Mouse (Mus musculus): ENCODE data around the gene Cmas. TPM values are rescaled to one million over a fixed set of nuclear protein-coding genes. Genes with fewer than 3 reads are reported as not detected.
A peak's percentile ranks its signal among the peaks of the same experiment; 100 is the strongest.

Gene Cmas
- total RNA-seq (2021), result 100 to 1,000 TPM; 141 to 143 TPM

DNA sequence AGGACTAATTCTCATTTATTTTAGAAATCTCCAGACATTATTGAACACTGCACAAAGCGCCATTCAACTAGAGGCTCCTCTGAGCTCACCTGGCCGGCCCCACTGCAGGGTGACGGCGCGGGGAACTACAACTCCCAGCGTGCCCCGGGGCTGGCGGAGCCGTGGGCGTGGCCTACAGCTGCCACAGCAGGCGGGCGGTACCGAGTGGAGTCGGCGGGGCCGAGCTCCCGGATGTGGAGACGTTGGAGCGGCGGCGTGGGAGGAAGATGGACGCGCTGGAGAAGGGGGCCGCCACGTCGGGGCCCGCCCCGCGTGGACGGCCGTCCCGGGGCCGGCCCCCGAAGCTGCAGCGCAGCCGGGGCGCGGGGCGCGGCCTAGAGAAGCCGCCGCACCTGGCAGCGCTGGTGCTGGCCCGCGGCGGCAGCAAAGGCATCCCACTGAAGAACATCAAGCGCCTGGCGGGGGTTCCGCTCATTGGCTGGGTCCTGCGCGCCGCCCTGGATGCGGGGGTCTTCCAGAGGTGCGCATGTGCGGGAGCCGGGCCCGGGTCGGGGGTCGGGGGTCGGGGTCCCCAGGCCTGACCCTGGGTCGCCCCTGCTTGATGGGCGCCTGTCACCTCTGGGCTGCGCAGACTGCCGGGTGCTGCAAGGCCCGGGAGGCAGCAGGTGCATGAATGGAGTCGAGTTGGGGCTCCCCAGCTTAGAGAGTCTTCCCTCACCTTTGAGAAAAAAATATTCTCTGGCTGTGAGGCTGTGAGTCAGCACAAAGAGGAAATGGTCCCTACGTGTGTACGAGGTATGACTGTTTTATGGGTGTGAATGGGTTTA is at the start of gene Cmas:
Gene Cmas (plus strand): TSS at position 180 of the 827 bp plus-strand sequence.
- intact Hi-C loops (cut with DNase I), result no loop called here
- peak; percentile 89 to 95 for DNase-seq (ENCODE audit: extremely low spot score in 1 of 2, low spot score in 2 of 2)

DNA sequence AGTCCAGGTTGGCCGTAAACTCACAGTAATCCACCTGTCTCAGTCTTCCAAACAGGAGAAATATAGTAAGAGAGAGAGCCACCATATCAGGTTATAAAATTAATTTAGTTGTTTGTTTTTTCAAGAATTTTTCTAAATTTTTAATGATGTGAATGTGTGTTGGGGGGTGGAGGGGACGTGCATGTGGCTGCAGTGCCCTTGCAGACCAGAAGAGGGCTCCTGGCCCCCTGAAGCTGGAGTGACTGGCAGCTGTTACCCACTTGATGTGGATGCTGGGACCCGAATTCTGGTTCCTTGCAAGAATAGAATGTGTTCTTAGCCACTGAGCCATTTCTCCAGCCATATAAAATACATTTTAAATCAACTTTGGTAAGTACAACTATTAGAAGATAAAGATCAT is 49.8 kb upstream of the Cmas start:
- DNase-seq (ENCODE audit: extremely low spot score in 1 of 2, low spot score in 2 of 2), result no peak
- intact Hi-C loops (cut with DNase I), result no loop called here

DNA sequence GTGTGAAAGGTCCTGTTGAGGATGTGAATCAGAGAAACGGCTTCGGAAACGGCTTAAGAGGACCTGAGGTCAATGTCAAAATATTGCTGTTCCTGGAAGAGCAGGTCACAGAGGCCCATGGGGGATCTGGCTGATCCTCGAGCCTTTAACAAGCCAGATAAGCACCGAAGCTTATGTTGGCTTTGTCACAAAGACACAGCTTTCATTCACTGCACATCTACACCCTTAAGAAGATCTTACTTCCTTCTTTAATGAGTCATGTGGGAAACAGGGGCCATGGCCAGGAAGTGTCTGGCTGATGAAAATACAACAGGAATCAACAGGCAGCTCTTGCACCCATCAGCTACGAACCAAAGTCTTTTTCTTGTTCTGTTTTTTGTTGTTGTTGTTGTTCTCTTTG is 48.1 kb upstream of the Cmas start:
- intact Hi-C loops (cut with DNase I), result no loop called here
- no peak for DNase-seq (ENCODE audit: extremely low spot score in 1 of 2, low spot score in 2 of 2)

DNA sequence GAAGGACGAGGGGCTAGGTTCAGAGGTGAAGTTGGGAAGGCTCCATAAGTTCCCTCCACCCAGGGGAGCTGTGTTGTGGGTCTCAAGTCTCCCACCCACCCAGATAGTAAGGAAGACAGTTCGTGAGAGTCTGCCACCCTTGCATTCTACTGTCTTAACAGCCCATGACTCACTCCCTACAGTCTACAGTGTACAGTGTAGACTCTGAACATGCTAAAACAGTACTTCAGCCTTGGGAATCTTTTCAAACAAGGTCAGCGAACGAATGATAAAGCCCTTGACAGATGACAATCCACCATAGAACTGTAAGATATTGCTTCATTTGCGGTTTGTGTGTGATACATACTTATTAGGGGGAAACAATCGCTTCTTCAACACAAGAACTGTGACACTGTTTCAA is 45.8 kb upstream of the Cmas start:
- no peak for DNase-seq (ENCODE audit: extremely low spot score in 1 of 2, low spot score in 2 of 2)
- intact Hi-C loops (cut with DNase I), result no loop called here

DNA sequence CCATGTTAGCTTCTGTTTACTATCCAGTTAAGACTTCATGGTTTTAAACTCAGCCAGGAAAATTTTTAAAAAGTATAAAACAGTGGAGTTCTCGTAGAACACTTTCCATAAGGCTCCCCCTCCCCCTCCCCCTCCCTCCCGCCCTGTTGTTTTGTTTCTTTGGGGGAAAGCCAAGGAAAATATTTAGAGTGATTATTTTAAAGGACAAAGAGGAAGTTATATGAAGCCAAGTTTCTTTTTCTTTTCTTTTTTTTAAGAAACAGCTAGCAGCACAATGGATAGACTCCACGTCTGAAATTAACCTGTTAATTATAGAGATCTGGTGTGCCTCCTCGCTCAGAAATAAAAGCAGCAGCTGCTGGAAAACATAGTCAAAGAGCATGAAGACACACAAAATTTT is 45.4 kb upstream of the Cmas start:
- intact Hi-C loops (cut with DNase I), result no loop called here
- DNase-seq (ENCODE audit: extremely low spot score in 1 of 2, low spot score in 2 of 2), result no peak

DNA sequence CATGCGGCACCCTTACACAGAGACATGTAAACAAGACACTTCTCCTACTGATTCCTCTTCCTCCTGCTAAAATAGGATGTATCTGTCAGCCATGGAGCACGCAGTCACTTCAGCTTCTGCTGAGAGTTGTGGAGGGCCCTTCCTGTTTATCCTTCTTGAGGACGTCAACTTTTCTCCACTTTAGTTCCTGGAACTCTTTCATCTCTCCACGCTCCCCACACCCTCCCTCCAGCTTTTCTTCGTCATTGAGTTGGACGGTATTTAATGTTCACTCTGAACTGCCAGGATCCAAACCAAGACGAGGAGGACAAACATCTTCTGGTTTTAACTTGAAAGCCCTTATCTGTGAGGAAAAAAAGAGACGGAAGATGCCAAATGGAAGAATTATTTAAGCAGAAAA is 41.5 kb upstream of the Cmas start:
- intact Hi-C loops (cut with DNase I), result no loop called here
- DNase-seq (ENCODE audit: extremely low spot score in 1 of 2, low spot score in 2 of 2), result no peak

DNA sequence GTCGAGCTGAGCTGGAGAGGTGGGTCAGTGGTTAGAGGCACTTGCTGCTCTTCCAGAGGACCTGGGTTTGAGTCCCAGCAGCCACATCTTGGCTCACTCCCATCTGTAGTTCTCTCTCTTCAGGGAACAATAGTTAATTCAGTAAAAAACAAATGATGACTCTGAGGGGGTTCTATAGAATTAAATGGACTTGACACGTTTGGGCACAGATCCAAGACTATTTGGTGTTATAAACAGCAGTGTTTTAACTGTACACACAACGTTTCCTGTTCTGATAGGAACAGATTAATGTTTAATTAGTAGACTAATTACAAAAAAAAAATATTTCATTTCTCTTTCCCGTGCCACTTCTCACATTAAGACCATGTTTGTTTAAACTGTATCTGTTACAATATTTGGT is 39.3 kb upstream of the Cmas start:
- intact Hi-C loops (cut with DNase I), result no loop called here
- no peak for DNase-seq (ENCODE audit: extremely low spot score in 1 of 2, low spot score in 2 of 2)

DNA sequence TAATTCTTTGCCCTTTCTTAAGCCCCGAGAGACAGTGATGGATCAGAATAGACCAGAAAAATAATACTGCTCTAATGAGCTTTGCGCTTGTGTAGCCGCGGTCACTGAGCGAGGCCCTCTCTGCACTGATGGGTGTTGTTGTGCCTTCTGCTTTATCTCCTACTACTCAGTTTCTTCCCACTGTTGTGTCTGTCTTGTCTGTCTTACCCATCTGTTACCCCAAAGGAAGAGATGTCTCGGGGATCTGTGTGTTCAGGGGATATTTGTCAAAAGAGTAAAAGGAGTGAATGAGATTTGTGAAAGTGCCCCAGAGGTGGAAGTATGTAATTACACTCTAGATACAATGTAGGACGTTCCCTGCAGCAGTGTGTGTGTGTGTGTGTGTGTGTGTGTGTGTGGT is 38.3 kb upstream of the Cmas start:
- intact Hi-C loops (cut with DNase I), result no loop called here

DNA sequence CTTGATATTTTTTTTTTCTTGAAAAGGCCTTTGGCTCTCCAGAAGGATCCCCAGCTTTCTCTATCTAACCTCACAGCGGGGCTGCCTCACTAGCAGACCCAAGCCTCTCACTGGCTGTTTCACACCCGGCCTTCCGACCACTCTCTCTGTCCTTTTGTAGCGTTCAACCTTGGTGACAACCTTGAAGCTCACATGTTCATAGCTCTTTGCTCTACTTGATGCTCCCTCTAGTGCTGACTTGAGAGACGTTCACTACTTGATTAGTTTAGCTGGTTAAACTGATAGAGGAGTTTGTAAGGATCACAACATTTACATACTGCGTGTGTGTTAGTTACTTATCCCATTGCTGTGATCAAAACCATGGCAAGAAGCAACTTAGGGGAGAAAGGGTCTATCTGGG is 35.8 kb upstream of the Cmas start:
- no peak for DNase-seq (ENCODE audit: extremely low spot score in 1 of 2, low spot score in 2 of 2)
- intact Hi-C loops (cut with DNase I), result no loop called here

More for the DNA sequence above, 38.3 kb upstream of the Cmas start:
- DNase-seq (ENCODE audit: extremely low spot score in 1 of 2, low spot score in 2 of 2), result no peak

DNA sequence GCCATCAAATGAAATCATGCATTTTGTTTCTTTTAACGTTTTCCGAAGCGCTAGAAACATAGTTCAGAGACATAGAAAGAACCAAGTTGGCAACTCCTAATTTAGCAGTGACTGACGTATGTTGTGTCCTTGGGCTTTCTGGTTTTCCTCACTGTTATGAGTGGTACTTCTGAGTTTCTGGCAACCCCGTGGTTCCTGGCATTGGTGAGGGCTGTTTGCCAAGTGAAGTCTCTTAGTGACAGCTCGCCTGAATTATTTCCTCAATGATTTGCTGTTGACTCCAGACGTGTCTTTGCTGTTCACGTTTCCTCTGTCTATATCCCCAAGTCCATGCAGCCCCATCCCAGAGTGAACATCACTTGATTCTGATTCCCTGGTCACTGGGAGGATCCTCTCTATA is 34.8 kb upstream of the Cmas start:
- DNase-seq (ENCODE audit: extremely low spot score in 1 of 2, low spot score in 2 of 2), result no peak
- intact Hi-C loops (cut with DNase I), result no loop called here

DNA sequence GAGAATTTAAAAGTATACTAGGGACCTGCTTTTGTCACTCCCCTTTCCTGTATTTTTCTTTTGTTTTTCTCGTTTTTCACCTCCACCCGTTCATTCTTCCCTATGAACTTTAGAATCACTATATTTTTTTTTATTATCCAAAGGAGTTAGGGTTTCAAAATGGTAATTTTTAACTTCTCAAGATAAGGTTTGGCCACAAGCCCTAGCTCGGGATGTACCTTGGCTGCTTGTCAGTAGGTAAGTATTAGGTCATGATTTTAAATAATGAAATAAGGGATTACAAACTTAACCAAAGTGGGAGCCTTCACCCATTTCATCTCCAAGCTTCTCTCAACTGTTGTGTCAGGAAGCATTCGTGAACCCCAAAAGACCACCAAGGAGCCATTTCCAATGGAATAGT is 30.5 kb upstream of the Cmas start:
- intact Hi-C loops (cut with DNase I), result no loop called here
- DNase-seq (ENCODE audit: extremely low spot score in 1 of 2, low spot score in 2 of 2), result no peak

DNA sequence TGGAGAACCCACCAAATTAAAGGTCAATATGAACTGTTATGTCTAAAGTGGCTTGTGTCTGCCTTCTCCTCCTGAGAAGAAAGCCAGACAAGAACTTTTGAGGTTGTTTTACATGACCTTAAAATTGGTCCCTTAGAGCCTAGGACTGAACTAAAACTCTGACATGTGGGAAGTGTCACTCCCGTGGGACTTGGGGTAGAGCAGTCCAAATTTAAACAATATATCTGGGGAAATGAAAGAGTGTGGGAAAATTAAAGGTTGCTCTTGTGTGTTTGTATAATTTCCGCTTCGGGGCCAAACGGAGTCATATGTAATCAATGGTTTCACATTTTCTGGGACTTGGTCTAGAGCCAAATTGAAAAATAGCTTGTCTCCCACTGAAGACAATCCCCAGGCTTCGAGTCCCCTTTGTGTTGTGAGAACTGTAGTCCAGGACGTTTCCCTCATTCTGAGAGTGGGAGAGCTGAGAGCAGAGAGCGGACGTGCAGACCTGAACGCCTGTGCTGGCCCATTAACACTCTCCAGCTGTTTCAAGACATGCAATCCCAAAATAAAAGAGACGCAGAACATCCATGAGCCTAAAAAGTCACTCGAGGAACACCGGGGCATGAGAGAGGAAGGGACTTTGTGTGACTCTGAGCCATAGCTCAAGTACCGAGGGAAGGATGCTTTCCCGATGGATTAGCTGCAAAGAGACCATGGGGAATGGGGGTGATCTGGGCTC is 23.8 kb upstream of the Cmas start:
- DNase-seq (ENCODE audit: extremely low spot score in 1 of 2, low spot score in 2 of 2), result no peak
- intact Hi-C loops (cut with DNase I), result loop anchor here (10.0 kb wide), 1 partner anchor 368 kb away; no protein-coding TSS in a partner anchor

DNA sequence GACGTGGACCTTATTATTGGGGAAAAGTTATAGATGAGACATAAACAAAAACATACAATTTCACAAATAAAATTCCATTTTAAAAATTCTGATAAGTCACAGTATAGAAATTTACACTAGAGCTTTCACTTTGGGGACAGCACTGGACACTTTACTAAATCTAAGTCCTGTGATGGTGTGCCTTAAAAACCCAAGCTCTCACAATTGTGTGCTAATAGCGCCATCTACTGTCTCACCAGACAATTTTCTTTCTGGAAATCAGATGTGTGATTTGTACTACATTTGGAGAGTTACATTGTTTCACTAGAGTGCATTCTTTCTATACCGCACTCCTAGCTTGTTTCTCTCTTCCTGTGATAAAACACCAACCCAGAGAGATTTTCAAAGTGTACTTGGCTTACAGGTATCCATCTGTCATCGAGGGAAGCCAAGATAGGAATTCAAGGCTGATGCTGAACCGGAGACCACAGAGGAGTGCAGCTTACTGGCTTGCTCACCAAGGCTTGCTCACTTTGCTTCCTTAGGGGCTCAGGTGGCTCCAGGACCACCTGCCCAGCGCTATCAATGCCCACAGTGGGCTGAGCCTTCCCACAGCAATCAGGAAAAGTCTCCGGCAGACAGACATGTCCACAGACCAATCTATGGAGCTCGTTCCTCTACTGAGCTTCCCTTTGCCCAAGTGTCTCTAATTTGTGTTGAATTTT is 21.0 kb upstream of the Cmas start:
- peak in 1 of 2 experiments; percentile 57 for DNase-seq (ENCODE audit: extremely low spot score in 1 of 2, low spot score in 2 of 2)
- intact Hi-C loops (cut with DNase I), result loop anchor here (2.0 to 10.0 kb wide), 2 partner anchors 211 to 371 kb away; no protein-coding TSS in a partner anchor

DNA sequence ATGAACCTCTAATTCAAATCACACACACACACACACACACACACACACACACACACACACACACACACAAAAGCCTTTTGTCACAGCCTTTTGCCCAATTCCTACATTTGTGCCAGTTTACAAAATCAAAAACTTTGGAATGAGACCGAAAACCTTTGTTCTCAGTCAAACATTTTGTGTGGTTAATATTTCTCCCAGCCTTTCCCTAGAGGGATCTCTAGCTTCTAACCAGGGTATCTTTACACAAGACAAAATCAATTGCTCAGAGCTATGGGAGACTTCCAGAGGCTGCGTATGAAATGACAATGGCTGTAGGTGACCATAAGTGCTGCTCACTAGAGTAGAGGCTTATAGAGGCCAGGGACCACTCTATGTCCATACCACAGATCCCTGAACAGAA is 18.3 kb upstream of the Cmas start:
- intact Hi-C loops (cut with DNase I), result loop anchor here (10.0 kb wide), 1 partner anchor 373 kb away; no protein-coding TSS in a partner anchor
- no peak for DNase-seq (ENCODE audit: extremely low spot score in 1 of 2, low spot score in 2 of 2)

DNA sequence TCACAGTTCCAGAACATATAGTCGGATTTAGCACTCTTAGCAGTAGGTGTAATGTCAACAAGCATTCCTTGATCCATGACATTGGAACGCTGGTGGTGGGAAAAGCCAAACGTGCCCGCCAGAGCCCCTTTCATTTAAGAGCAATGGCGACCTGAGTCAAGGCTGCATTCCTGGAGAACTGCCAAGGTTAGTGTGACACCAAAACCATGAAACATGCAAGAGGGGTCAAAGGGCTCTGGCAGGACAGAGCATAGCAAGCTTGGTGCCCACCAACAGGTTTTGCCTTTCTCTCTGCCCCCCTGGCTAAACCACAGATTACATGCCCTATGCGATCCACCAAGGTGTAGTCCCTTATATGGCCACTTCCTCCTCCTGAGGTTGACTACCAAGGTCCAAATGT is 17.8 kb upstream of the Cmas start:
- intact Hi-C loops (cut with DNase I), result loop anchor here (10.0 kb wide), 1 partner anchor 374 kb away; no protein-coding TSS in a partner anchor
- DNase-seq (ENCODE audit: extremely low spot score in 1 of 2, low spot score in 2 of 2), result no peak

DNA sequence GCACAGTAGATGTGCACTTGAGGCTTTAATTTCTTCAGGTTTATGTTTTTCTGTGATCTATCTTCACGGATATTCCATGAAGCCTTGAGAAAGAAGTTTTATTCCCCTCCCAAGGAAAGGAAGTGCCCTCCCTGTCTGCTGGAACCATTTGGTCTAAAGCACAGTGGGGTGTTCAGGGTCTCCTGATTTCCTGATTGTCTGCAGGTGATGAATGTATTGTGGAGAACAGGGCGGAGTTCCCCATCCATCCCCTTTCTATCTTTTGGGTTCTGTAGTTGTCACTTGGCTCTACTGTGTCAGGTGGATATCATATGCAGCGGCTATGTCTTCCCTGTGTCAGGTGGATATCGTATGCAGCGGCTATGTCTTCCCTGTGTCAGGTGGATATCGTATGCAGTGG is 14.7 kb upstream of the Cmas start:
- intact Hi-C loops (cut with DNase I), result no loop called here
- no peak for DNase-seq (ENCODE audit: extremely low spot score in 1 of 2, low spot score in 2 of 2)

DNA sequence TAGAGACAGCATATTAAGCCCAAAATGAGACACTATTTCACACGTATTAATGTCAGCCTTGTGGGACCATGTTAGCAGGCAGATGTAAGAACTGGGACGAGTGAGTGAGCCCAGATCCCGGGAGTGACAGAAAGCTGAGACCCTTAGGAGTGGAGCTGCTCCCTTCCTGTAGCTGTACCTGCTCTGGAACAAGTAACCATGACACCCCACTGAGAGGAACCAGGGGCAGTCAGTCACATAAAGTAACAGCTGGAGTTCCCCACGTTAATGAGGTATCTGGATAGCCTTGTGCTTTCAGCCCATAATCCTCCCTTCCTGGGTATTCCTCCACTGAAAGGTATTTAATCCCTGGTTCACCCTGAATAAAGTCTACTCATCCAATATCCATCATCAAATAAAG is 13.3 kb upstream of the Cmas start:
- no peak for DNase-seq (ENCODE audit: extremely low spot score in 1 of 2, low spot score in 2 of 2)
- intact Hi-C loops (cut with DNase I), result no loop called here

DNA sequence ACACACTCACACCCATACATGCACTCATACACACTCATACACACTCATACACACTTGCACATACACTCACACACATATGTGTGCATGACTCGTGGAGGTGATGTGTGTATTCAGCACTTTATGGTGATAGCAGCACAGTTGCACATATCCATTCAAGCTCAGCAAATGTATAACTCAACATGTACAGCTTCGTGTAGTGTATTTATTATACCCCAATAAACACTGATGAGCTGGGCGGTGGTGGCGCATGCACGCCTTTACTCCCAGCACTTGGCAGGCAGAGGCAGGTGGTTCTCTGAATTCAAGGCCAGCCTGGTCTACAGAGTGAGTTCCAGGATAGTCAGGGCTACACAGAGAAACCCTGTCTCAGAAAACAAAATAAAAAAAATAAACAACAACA is 11.0 kb upstream of the Cmas start:
- intact Hi-C loops (cut with DNase I), result no loop called here
- no peak for DNase-seq (ENCODE audit: extremely low spot score in 1 of 2, low spot score in 2 of 2)

DNA sequence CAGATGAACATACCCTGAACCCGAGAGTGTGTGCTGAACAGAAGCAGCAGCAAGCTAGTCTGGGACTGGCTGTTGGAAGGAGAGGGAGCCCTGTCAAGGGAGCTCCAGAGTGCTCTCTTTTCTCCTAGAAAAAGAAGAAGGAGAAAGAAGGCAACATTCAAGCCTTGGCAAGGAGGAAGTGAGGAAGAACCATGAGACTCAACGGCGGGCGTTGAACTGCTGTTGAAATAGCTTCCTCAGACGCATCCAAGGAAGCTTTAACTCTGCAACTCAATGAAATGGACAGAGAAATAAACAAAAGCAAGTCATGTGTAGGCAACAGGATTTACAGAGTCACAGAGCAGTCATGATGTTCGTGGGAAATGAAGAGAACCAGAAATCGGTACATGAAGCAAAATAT is 9.7 kb upstream of the Cmas start:
- DNase-seq (ENCODE audit: extremely low spot score in 1 of 2, low spot score in 2 of 2), result no peak
- intact Hi-C loops (cut with DNase I), result no loop called here

DNA sequence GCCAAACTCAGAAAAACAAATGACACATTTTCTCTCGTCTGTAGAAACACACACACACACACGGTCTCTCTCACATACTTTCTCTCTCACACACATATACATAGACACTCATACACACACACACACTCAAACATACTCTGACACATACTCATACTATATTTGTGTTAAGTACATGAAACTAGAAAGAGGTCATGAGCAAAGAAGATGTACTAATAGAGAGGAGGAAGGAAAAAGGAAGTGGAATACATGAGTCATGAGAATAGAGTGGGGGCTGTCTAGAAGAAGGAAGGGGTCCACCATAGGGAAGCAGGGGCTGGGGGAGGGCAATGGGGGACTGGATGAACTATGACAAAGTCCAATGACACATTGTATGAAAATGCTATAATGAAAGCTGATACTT is 9.3 kb upstream of the Cmas start:
- intact Hi-C loops (cut with DNase I), result no loop called here
- no peak for DNase-seq (ENCODE audit: extremely low spot score in 1 of 2, low spot score in 2 of 2)

Measured in left cerebral cortex, postnatal 10 days (tissue).